Mouse (Mus musculus) limb, embryonic 14.5 days (tissue): ENCODE results near the gene Vangl2. TPM values are rescaled to one million over a fixed set of nuclear protein-coding genes. Genes with fewer than 3 reads are reported as not detected.

Experiments
- ATAC-seq: fragments of 200-750 bp; cut with Nextera tagmentation; 2 replicates; pipeline ENCODE4 v1.8.0; 2017; ENCODE audit warnings: low read depth, moderate number of reproducible peaks, moderate TSS enrichment; ENCODE audit not compliant: low FRiP score
- DNase-seq: peaks from one replicate; pipeline ENCODE4 v3.0.0-alpha.2; 2015; ENCODE audit warnings: low spot score
- H3K27ac ChIP-seq: fragments of 300-500 bp; sonication (generic); replicated peaks from 2 replicates; pipeline ENCODE4 v1.5.1; 2014; ENCODE audit warnings: low read depth, mild to moderate bottlenecking, low read length, moderate library complexity, mixed read lengths
- H3K27me3 ChIP-seq: fragments of 300-500 bp; sonication (generic); 2 replicates; pipeline ENCODE4 v1.6.1; 2014; ENCODE audit warnings: low read length, mixed read lengths; ENCODE audit not compliant: control insufficient read depth, insufficient read depth
- H3K36me3 ChIP-seq: fragments of 300-500 bp; sonication (generic); 2 replicates; pipeline ENCODE4 v1.6.1; 2014; ENCODE audit warnings: mild to moderate bottlenecking, low read length, moderate library complexity, mixed read lengths; ENCODE audit not compliant: control insufficient read depth, insufficient read depth
- H3K4me1 ChIP-seq: fragments of 300-500 bp; sonication (generic); 2 replicates; pipeline ENCODE4 v1.6.1; 2014; ENCODE audit warnings: antibody characterized with exemption, low read length, mixed read lengths; ENCODE audit not compliant: control insufficient read depth, insufficient read depth
- H3K4me2 ChIP-seq: fragments of 300-500 bp; sonication (generic); replicated peaks from 2 replicates; pipeline ENCODE4 v1.6.1; 2014; ENCODE audit warnings: low read depth, mild to moderate bottlenecking, low read length, moderate library complexity; ENCODE audit not compliant: severe bottlenecking
- H3K4me3 ChIP-seq: fragments of 300-500 bp; sonication (generic); replicated peaks from 2 replicates; pipeline ENCODE4 v1.5.1; 2014; ENCODE audit warnings: low read length
- H3K9ac ChIP-seq: fragments of 300-500 bp; sonication (generic); 2 replicates; pipeline ENCODE4 v1.6.1; 2014; ENCODE audit warnings: mild to moderate bottlenecking, low read depth, low read length, moderate library complexity; ENCODE audit not compliant: severe bottlenecking
- H3K9me3 ChIP-seq: fragments of 300-500 bp; sonication (generic); 2 replicates; pipeline ENCODE4 v1.6.1; 2016; ENCODE audit warnings: low read length; ENCODE audit not compliant: control insufficient read depth
- POLR2A ChIP-seq: fragments of 200-500 bp; IDR thresholded peaks from 2 replicates; pipeline ENCODE4 v1.8.0; 2012; ENCODE audit warnings: inconsistent platforms, mild to moderate bottlenecking, moderate library complexity, borderline replicate concordance; ENCODE audit not compliant: insufficient read depth, insufficient read length; ENCODE audit errors: extremely low read depth
- WGBS: fragments of 180-500 bp; shearing (Covaris S2); extraction: QIAGEN DNeasy Blood & Tissue Kit; methylation state at CpG from one replicate; pipeline ENCODE4 v1.1.7; 2014; 5-methylcytosine and 5-hydroxymethylcytosine counted together
- polyA plus RNA-seq, 2 experiments: library from polyadenylated mRNA; depleted of rRNA in 1 of 2; stranded (reverse) in 1 of 2; unstranded in 1 of 2; fragments of >200 nt; fragmentation: Nextera tagmentation in 1 of 2; extraction: Ambion mirVana in 1 of 2; gene quantifications; 2 replicates each; pipeline versions ENCODE4 v1.2.1 to v1.2.3; 2012 to 2014

Gene Vangl2
- polyA plus RNA-seq, 2 experiments = 15.6 to 29.4 TPM

GRCm38 (mm10) chr1:172024140-172024895 is 3.9 kb downstream of the Vangl2 start:
- Histone ChIP-seq H3K4me3 (peak overlapping the region; percentile 95; the same call in 1 of the 2 replicates), H3K27ac (no peak overlapping the region), H3K27me3 (no peaks in the 10 kb centered on the region), H3K4me1 (peaks cover 29% of the 10 kb centered on the region), H3K9me3 (no peaks in the 10 kb centered on the region), H3K9ac (no peak overlapping the region), H3K4me2 (peak overlapping the region; percentile 52; the same call in 1 of the 2 replicates), H3K36me3 (no peaks in the 10 kb centered on the region)
- no peak for TF ChIP-seq POLR2A
- 47% methylated on average over 9 of the region's 9 CpGs for WGBS
- no peak for ATAC-seq
- no peak for DNase-seq

- no peak overlapping the region for H3K4me3 ChIP-seq
- no peak for TF ChIP-seq POLR2A
- no peak overlapping the region for H3K9ac ChIP-seq
- ATAC-seq (no peak), DNase-seq (no peak)
- H3K4me2 ChIP-seq = no peak overlapping the region
- no peaks in the 10 kb centered on the region; the same call in 1 of the 2 replicates for H3K36me3 ChIP-seq
- no peaks in the 10 kb centered on the region for H3K9me3 ChIP-seq
- WGBS = 57% methylated on average over 9 of the region's 10 CpGs
- H3K27me3 ChIP-seq = no peaks in the 10 kb centered on the region
- peaks cover 49% of the 10 kb centered on the region for H3K4me1 ChIP-seq
- no peak overlapping the region for H3K27ac ChIP-seq
Observed at GRCm38 (mm10) chr1:172019863-172020521, 8.3 kb downstream of the Vangl2 start.

- ATAC-seq (no peak), DNase-seq (no peak)
- no peak for TF ChIP-seq POLR2A
- Histone ChIP-seq H3K27ac (no peak overlapping the region), H3K9ac (no peak overlapping the region), H3K27me3 (no peaks in the 10 kb centered on the region), H3K4me3 (no peak overlapping the region), H3K36me3 (no peaks in the 10 kb centered on the region; the same call in 1 of the 2 replicates), H3K9me3 (no peaks in the 10 kb centered on the region), H3K4me1 (peaks cover 44% of the 10 kb centered on the region), H3K4me2 (no peak overlapping the region)
- 88% methylated on average over 4 of the region's 4 CpGs for WGBS
Observed at GRCm38 (mm10) chr1:172019339-172019738, 8.9 kb downstream of the Vangl2 start.

DNA sequence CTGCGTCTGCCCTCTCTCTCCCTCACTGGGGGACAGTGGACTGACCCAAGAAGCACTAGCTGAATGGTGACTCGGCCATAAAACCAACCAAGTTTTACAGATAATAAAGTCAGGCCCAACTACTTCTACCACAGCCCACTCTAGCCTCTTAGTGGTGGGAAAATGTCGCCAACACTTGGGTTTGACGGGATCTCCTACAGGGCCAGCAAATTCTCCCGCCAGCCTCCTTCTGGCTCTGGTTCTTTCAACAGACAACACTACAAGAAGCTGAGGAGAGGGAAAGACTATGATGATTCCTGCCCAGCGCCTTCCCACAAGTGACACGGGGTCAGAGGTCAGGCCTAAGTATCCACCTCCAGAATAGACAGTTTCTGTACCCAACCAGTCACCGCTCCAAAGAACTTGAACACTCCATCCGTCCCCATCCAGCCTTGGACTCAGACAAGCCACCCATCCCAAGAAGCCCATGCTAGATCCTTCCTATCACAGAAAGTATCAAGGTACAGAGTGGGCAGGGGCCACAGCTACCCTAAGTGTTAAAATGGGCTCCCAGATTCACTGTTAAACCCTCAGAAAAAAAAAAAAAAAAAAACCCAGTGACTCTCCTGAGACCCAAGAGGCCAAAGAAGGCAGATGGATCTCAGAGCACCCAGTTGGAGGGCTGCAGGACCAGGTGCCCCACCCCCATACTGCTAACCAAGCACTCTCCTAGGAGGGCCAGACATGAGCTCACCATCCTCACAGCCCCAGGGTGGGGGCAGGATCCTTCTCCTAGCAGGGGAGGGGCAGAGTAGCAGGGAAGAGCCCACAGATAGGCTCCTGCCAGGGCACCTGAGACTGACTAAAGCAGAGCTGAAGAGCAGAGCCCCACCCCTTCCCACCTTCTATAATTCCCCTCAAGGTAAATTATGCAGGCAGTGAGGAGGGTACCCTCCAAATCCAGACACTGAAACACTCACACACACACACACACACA is 9.6 kb downstream of the Vangl2 start:
- 85% methylated on average over 9 of the region's 9 CpGs for WGBS
- Histone ChIP-seq H3K9ac (no peak overlapping the region), H3K4me3 (no peak overlapping the region), H3K4me1 (peaks cover 43% of the 10 kb centered on the region), H3K9me3 (no peaks in the 10 kb centered on the region), H3K4me2 (no peak overlapping the region), H3K27me3 (no peaks in the 10 kb centered on the region), H3K27ac (no peak overlapping the region), H3K36me3 (no peaks in the 10 kb centered on the region; the same call in 1 of the 2 replicates)
- DNase-seq (no peak), ATAC-seq (no peak)
- TF ChIP-seq POLR2A = no peak
